Mouse (Mus musculus): Measurements from ENCODE around the gene Abcb8. TPM values are rescaled to one million over a fixed set of nuclear protein-coding genes. Genes with fewer than 3 reads are reported as not detected.

Gene Abcb8
- polyA plus RNA-seq, 1 experiment from 2014 or later, result 34.1 TPM

- 35% methylated on average over 13 of the region's 15 CpGs for WGBS
- Histone ChIP-seq H3K9ac (ENCODE audit: low read length) (peak overlapping the region; percentile 83), H3K36me3 (ENCODE audit: control insufficient read depth, insufficient read depth, low read length) (no peaks in the 10 kb centered on the region), H3K27me3 (ENCODE audit: control insufficient read depth, insufficient read depth, low read length) (peaks cover 19% of the 10 kb centered on the region), H3K9me3 (ENCODE audit: control insufficient read depth, low read length) (no peaks in the 10 kb centered on the region), H3K4me3 (ENCODE audit: low read depth, low read length) (peak overlapping the region; percentile 75), H3K27ac (ENCODE audit: low read depth, low read length) (peak overlapping the region; percentile 66; the same call in 1 of the 2 replicates), H3K4me2 (peak overlapping the region; percentile 90), H3K4me1 (ENCODE audit: control insufficient read depth, insufficient read depth, low read length) (peaks cover 30% of the 10 kb centered on the region)
- DNase-seq (ENCODE audit: low spot score, missing footprints) (peak; percentile 91), ATAC-seq (ENCODE audit: low FRiP score) (no peak)
These were observed 42.8 kb upstream of the Abcb8 start for GRCm38 (mm10) chr5:24350531-24351250.

- 0% methylated on average over 53 of the region's 53 CpGs for WGBS
These were observed 42.2 kb upstream of the Abcb8 start, which contains the start of gene Kcnh2 for GRCm38 (mm10) chr5:24351278-24351677. Gene Kcnh2 (minus strand): TSS chr5:24351604.

GRCm38 (mm10) chr5:24351701-24352171 is 41.7 kb upstream of the Abcb8 start:
- DNase-seq (ENCODE audit: low spot score, missing footprints) (peak; percentile 98), ATAC-seq (ENCODE audit: low FRiP score) (peak; percentile 86)
- Histone ChIP-seq H3K36me3 (ENCODE audit: control insufficient read depth, insufficient read depth, low read length) (no peaks in the 10 kb centered on the region), H3K9me3 (ENCODE audit: control insufficient read depth, low read length) (no peaks in the 10 kb centered on the region), H3K4me2 (peak overlapping the region; percentile 90), H3K27ac (ENCODE audit: low read depth, low read length) (peak overlapping the region; percentile 94), H3K4me3 (ENCODE audit: low read depth, low read length) (peak overlapping the region; percentile 75), H3K4me1 (ENCODE audit: control insufficient read depth, insufficient read depth, low read length) (peaks cover 29% of the 10 kb centered on the region), H3K9ac (ENCODE audit: low read length) (peak overlapping the region; percentile 54), H3K27me3 (ENCODE audit: control insufficient read depth, insufficient read depth, low read length) (peaks cover 19% of the 10 kb centered on the region)
- 1% methylated on average over 22 of the region's 41 CpGs for WGBS

More at GRCm38 (mm10) chr5:24351278-24351677, 42.2 kb upstream of the Abcb8 start, which contains the start of gene Kcnh2:
- H3K9me3 ChIP-seq (ENCODE audit: control insufficient read depth, low read length), result no peaks in the 10 kb centered on the region
- peaks cover 19% of the 10 kb centered on the region for H3K27me3 ChIP-seq (ENCODE audit: control insufficient read depth, insufficient read depth, low read length)
- ATAC-seq (ENCODE audit: low FRiP score) (peak; percentile 68), DNase-seq (ENCODE audit: low spot score, missing footprints) (no peak)
- peak within 1 kb of the TSS; percentile 94 for H3K27ac ChIP-seq (ENCODE audit: low read depth, low read length)
- H3K4me2 ChIP-seq, result peak within 1 kb of the TSS; percentile 90
- H3K4me1 ChIP-seq (ENCODE audit: control insufficient read depth, insufficient read depth, low read length), result peaks cover 29% of the 10 kb centered on the region
- peak within 1 kb of the TSS; percentile 83 for H3K9ac ChIP-seq (ENCODE audit: low read length)
- peak within 1 kb of the TSS; percentile 75 for H3K4me3 ChIP-seq (ENCODE audit: low read depth, low read length)
- no peaks in the 10 kb centered on the region for H3K36me3 ChIP-seq (ENCODE audit: control insufficient read depth, insufficient read depth, low read length)

DNA sequence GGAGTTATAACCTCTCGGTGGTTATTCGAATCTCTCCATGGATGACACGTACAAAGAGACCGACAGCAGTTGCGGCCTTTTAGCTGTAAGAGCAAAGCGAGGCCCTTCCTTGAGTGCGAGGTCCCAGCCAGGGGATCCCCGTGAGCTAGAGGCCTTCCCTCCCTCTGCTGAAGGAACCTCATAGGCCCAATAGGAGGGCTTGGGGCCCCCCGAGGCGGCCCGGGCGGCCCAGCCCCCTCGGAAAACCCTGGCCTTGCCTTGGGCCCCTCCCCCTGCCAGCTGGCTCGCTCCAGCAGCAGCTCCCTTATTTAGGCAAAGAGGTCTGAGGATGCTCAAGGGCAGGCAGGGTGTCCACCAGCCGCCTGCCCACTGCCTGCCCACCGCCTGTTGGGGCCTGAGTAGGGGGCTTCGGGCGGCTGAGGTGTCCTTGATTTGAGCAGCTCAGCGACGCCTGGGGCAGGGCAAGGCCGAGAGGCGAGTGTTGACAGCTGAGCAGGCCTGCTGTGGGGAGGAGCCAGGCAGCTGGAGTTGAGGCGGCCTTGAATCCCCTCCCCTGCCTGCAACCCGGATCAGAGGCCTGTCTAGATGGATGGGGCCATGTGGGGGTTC is 41.1 kb upstream of the Abcb8 start:
- Histone ChIP-seq H3K4me1 (ENCODE audit: control insufficient read depth, insufficient read depth, low read length) (peaks cover 29% of the 10 kb centered on the region), H3K4me3 (ENCODE audit: low read depth, low read length) (peak overlapping the region; percentile 75), H3K9ac (ENCODE audit: low read length) (peak overlapping the region; percentile 54), H3K27me3 (ENCODE audit: control insufficient read depth, insufficient read depth, low read length) (peaks cover 19% of the 10 kb centered on the region), H3K4me2 (peak overlapping the region; percentile 90), H3K9me3 (ENCODE audit: control insufficient read depth, low read length) (no peaks in the 10 kb centered on the region), H3K36me3 (ENCODE audit: control insufficient read depth, insufficient read depth, low read length) (no peaks in the 10 kb centered on the region), H3K27ac (ENCODE audit: low read depth, low read length) (peak overlapping the region; percentile 94)
- 0% methylated on average over 24 of the region's 24 CpGs for WGBS
- ATAC-seq (ENCODE audit: low FRiP score) (peak; percentile 64), DNase-seq (ENCODE audit: low spot score, missing footprints) (peak; percentile 95)

DNA sequence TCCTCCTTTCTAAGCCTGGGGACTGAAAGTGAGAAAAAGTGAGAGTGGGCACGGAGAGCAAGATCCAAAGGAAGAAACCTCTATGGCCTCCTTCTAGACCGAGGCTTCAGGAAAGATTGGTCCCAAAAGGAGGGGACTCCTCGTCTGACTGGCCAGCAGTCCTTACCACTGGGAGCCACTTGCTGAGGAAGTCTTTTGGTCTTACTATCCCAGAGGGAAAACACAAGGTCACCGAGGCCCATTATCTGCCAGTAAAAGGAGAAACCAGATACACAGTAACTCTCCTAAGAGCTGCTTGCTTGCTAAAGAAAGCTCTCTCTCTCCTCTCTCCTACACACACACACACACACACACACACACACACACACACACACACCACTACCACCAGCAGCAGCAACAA is 40.1 kb upstream of the Abcb8 start:
- 31% methylated on average over 4 of the region's 4 CpGs for WGBS
- peaks cover 19% of the 10 kb centered on the region for H3K27me3 ChIP-seq (ENCODE audit: control insufficient read depth, insufficient read depth, low read length)
- H3K4me3 ChIP-seq (ENCODE audit: low read depth, low read length), result no peak overlapping the region
- H3K36me3 ChIP-seq (ENCODE audit: control insufficient read depth, insufficient read depth, low read length), result no peaks in the 10 kb centered on the region
- H3K4me2 ChIP-seq, result no peak overlapping the region
- peak overlapping the region; percentile 94 for H3K27ac ChIP-seq (ENCODE audit: low read depth, low read length)
- H3K4me1 ChIP-seq (ENCODE audit: control insufficient read depth, insufficient read depth, low read length), result peaks cover 29% of the 10 kb centered on the region
- no peaks in the 10 kb centered on the region for H3K9me3 ChIP-seq (ENCODE audit: control insufficient read depth, low read length)
- H3K9ac ChIP-seq (ENCODE audit: low read length), result peak overlapping the region; percentile 54; the same call in 1 of the 2 replicates
- no peak for DNase-seq (ENCODE audit: low spot score, missing footprints)
- no peak for ATAC-seq (ENCODE audit: low FRiP score)

DNA sequence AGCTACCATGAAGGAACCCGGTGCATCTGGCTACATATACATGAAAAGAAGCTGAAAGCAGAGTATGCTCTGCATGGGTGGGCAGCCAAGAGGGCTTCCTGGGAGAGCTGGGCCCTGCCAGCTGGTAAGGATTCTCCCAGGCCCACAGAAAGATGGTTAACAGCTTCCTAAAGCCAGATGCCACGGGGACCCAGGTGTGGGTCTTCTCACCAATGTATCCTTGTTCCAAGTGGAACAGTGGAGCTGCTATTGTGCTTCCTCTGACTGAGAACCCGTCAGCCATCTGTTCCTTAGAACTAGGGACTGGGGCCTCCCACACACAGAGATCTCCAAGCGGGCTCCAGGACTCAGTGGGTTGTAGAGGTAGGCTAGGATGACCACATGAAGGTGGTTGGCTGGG is 36.7 kb upstream of the Abcb8 start:
- no peak for ATAC-seq (ENCODE audit: low FRiP score)
- Histone ChIP-seq H3K27ac (ENCODE audit: low read depth, low read length) (no peak overlapping the region), H3K36me3 (ENCODE audit: control insufficient read depth, insufficient read depth, low read length) (no peaks in the 10 kb centered on the region), H3K4me3 (ENCODE audit: low read depth, low read length) (no peak overlapping the region), H3K9ac (ENCODE audit: low read length) (no peak overlapping the region), H3K4me1 (ENCODE audit: control insufficient read depth, insufficient read depth, low read length) (peaks cover 16% of the 10 kb centered on the region), H3K27me3 (ENCODE audit: control insufficient read depth, insufficient read depth, low read length) (no peaks in the 10 kb centered on the region), H3K9me3 (ENCODE audit: control insufficient read depth, low read length) (no peaks in the 10 kb centered on the region), H3K4me2 (no peak overlapping the region)
- WGBS, result 67% methylated on average over 4 of the region's 4 CpGs
- DNase-seq (ENCODE audit: low spot score, missing footprints), result no peak

DNA sequence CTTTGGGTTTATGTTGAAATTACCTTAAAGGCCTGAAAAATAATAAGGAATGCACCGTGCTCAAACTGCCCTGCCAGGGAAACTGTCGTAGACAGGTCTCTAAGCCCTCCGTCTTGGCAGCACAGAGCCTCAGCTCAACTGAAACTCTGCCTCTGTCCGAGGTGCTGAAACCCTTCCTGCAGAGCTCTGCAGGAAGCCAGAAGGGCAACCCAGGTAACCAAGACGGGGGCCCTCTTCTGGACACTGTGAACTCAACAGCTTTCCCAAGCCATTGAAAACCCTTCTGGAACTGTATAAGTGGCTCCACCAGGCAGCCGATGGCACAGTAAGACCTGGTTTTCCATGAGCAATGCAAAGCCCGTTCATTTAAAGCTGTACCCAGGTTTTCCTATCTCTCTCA is 36.0 kb upstream of the Abcb8 start:
- H3K4me1 ChIP-seq (ENCODE audit: control insufficient read depth, insufficient read depth, low read length), result peaks cover 9% of the 10 kb centered on the region
- H3K4me2 ChIP-seq, result no peak overlapping the region
- WGBS, result 12% methylated on average over 7 of the region's 7 CpGs
- H3K36me3 ChIP-seq (ENCODE audit: control insufficient read depth, insufficient read depth, low read length), result no peaks in the 10 kb centered on the region
- DNase-seq (ENCODE audit: low spot score, missing footprints) (peak; percentile 97), ATAC-seq (ENCODE audit: low FRiP score) (no peak)
- H3K4me3 ChIP-seq (ENCODE audit: low read depth, low read length), result no peak overlapping the region
- H3K27me3 ChIP-seq (ENCODE audit: control insufficient read depth, insufficient read depth, low read length), result no peaks in the 10 kb centered on the region
- H3K27ac ChIP-seq (ENCODE audit: low read depth, low read length), result no peak overlapping the region
- H3K9me3 ChIP-seq (ENCODE audit: control insufficient read depth, low read length), result no peaks in the 10 kb centered on the region
- H3K9ac ChIP-seq (ENCODE audit: low read length), result no peak overlapping the region

- H3K4me1 ChIP-seq (ENCODE audit: control insufficient read depth, insufficient read depth, low read length), result no peaks in the 10 kb centered on the region; the same call in 1 of the 2 replicates
- no peaks in the 10 kb centered on the region for H3K36me3 ChIP-seq (ENCODE audit: control insufficient read depth, insufficient read depth, low read length)
- H3K27me3 ChIP-seq (ENCODE audit: control insufficient read depth, insufficient read depth, low read length), result no peaks in the 10 kb centered on the region
- H3K4me3 ChIP-seq (ENCODE audit: low read depth, low read length), result no peak overlapping the region
- ATAC-seq (ENCODE audit: low FRiP score), result peak; percentile 73
- H3K9ac ChIP-seq (ENCODE audit: low read length), result no peak overlapping the region
- 1% methylated on average over 7 of the region's 7 CpGs for WGBS
- no peak overlapping the region for H3K27ac ChIP-seq (ENCODE audit: low read depth, low read length)
- no peaks in the 10 kb centered on the region for H3K9me3 ChIP-seq (ENCODE audit: control insufficient read depth, low read length)
- H3K4me2 ChIP-seq, result no peak overlapping the region
- DNase-seq (ENCODE audit: low spot score, missing footprints), result peak; percentile 99
These were observed 32.5 kb upstream of the Abcb8 start for GRCm38 (mm10) chr5:24360792-24361454.
